Mouse (Mus musculus) erythroblast, embryonic 14.5 days (primary cell): ENCODE data around the gene Arl16. TPM values are rescaled to one million over a fixed set of nuclear protein-coding genes. Genes with fewer than 3 reads are reported as not detected.

ENCODE experiments used
- H3K27me3 ChIP-seq: 2 replicates; pipeline ENCODE4 v1.6.1; 2012; ENCODE audit warnings: inconsistent platforms; ENCODE audit not compliant: control insufficient read depth
- H3K36me3 ChIP-seq: 2 replicates; pipeline ENCODE4 v1.6.1; 2012; ENCODE audit warnings: mild to moderate bottlenecking, inconsistent platforms; ENCODE audit not compliant: control insufficient read depth
- H3K4me1 ChIP-seq: 2 replicates; pipeline ENCODE4 v1.6.1; 2012; ENCODE audit warnings: inconsistent platforms; ENCODE audit not compliant: control insufficient read depth
- H3K4me3 ChIP-seq: replicated peaks from 2 replicates; pipeline ENCODE3; 2012; ENCODE audit warnings: moderate library complexity, mild to moderate bottlenecking, inconsistent platforms
- H3K9me3 ChIP-seq: 2 replicates; pipeline ENCODE4 v1.6.1; 2012; ENCODE audit warnings: low read length, inconsistent platforms, mixed read lengths; ENCODE audit not compliant: control insufficient read depth
- GATA1 ChIP-seq: IDR thresholded peaks from 2 replicates; pipeline ENCODE4 v1.6.1; 2012; ENCODE audit warnings: low read length, inconsistent platforms, mixed read lengths
- TAL1 ChIP-seq: IDR thresholded peaks from 3 replicates; pipeline ENCODE4 v1.6.1; 2012; ENCODE audit warnings: low read length, inconsistent platforms, mixed read lengths
- polyA plus RNA-seq: library from polyadenylated mRNA; stranded (reverse); fragments of >175 nt; gene quantifications from 2 replicates; pipeline ENCODE4 v1.2.3, GENCODE M21; 2012

Gene Arl16
- polyA plus RNA-seq, 1 experiment = 4.9 TPM

DNA sequence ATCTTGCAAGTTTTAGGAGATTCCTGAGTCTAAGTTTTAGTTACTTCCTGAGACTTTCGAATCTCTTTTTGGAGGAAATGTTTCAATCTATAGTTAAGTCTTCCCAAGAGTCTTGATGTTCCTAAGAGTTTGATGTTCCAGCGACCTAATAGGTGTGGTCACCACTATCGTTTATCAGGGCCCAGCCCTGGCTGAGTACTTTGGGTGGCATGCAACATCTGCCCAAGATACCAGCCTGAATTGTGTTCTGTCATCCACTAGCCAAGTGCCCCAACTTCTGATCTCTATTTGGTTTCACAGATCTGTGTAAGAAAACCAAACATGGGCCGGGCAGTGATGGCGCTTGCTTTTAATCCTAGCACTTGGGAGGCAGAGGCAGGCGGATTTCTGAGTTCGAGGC lies 12.0 kb downstream of the Arl16 start:
- Histone ChIP-seq H3K36me3 (peaks cover 28% of the 10 kb centered on the region), H3K4me1 (peaks cover 64% of the 10 kb centered on the region), H3K4me3 (peak overlapping the region; percentile 17), H3K27me3 (no peaks in the 10 kb centered on the region), H3K9me3 (no peaks in the 10 kb centered on the region)
- TF ChIP-seq TAL1 (0 out of 3 replicates have a peak, but pooled peaks have one; percentile 12), GATA1 (0 out of 2 replicates have a peak, but pooled peaks have one; percentile 28)

DNA sequence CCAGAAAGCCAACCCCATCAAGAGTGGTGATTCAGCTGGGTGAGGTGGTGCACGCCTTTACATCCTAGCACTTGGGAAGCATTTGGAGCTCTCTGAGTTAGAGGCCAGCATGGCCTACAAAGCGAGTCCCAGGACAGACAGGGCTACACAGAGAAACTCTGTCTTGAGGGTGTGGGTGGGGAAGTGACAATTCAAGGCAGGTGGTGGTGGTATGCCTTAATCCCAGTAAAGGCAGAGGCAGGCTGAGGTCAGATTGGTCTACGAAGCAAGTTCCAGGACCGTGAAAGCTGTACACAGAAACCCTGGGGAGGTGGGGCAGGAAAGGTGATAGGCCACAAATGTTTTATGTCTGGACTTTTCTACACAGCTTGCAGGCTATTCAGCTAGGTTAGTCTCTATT lies 12.4 kb downstream of the Arl16 start:
- TF ChIP-seq GATA1 (no peak), TAL1 (no peak)
- peaks cover 62% of the 10 kb centered on the region for H3K4me1 ChIP-seq
- peaks cover 25% of the 10 kb centered on the region for H3K36me3 ChIP-seq

DNA sequence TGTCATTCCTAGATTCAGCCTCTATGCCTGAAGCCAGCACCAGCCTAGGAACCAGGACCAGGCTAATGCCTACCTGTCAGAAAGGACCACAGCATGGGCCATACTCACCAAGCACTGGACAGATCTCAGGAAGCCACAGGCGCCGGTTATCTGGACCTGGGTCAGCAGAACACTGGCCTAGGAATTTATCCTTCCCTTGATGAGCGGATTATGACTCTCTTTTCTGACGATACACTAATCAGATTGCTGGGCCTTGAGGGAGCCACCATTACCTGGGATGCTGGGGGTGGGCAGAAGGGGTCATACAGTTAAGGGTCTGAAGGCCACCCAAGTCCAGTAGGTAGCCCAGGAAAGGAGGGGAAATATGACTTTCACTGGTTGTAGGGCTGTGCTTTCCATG lies 14.1 kb downstream of the Arl16 start, which contains the start of gene Pde6g:
Gene Pde6g (minus strand): TSS at position 195 of the 400 bp plus-strand sequence.
- Histone ChIP-seq H3K4me1 (peaks cover 48% of the 10 kb centered on the region), H3K27me3 (no peaks in the 10 kb centered on the region), H3K36me3 (peaks cover 16% of the 10 kb centered on the region), H3K9me3 (no peaks in the 10 kb centered on the region), H3K4me3 (no peak within 1 kb of the TSS)
- no peak for TF ChIP-seq TAL1
- no peak for TF ChIP-seq GATA1

More for the DNA sequence above, 12.4 kb downstream of the Arl16 start:
- Histone ChIP-seq H3K9me3 (no peaks in the 10 kb centered on the region), H3K4me3 (no peak overlapping the region), H3K27me3 (no peaks in the 10 kb centered on the region)

DNA sequence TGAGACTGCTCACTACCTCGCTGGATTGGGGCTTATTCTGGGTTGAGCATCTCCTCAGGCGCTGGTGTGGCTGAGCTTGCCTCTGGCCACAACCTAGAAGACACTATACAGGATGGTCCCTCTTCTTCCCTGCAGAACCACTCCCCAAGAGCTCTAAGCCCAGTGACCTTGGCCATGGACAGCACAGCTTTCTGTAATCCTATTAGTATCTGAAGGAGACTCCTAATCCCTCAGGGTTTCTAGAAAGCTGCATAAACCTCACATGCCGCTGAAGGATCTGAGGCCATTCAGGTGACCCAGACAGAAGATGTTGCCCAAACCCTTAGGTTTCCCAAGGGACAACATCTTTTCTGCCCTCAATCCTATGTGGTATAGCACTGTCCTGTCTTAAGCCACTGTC lies 15.2 kb downstream of the Arl16 start:
- no peak for TF ChIP-seq TAL1
- TF ChIP-seq GATA1 = no peak

DNA sequence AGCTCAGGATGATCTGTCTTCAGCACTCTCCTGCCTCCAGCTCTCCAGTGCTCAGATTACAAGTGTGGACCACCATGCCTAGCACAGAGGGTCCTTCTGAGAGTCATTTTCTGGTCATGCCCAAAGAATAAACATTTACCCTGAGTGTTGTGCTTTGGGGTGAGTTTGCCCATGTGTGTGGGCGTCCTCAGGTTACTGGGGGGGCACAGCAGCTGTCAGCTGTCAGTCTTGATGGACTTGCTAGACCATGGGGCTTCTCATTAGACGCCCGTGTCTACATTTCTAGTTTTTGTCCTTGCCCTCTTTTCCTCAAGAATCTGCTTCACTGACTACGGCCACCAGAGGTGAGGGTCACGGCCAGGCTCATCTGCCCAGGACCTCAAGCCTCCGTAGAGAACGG lies 20.2 kb downstream of the Arl16 start:
- H3K4me3 ChIP-seq = no peak overlapping the region
- H3K27me3 ChIP-seq = no peaks in the 10 kb centered on the region; the same call in 1 of the 2 replicates
- peaks cover 9% of the 10 kb centered on the region for H3K4me1 ChIP-seq
- no peaks in the 10 kb centered on the region for H3K36me3 ChIP-seq
- H3K9me3 ChIP-seq = no peaks in the 10 kb centered on the region
- TF ChIP-seq GATA1 = no peak
- TF ChIP-seq TAL1 = no peak

More for the DNA sequence above, 15.2 kb downstream of the Arl16 start:
- Histone ChIP-seq H3K27me3 (no peaks in the 10 kb centered on the region), H3K9me3 (no peaks in the 10 kb centered on the region), H3K4me3 (no peak overlapping the region), H3K36me3 (peaks cover 16% of the 10 kb centered on the region), H3K4me1 (peaks cover 40% of the 10 kb centered on the region)

DNA sequence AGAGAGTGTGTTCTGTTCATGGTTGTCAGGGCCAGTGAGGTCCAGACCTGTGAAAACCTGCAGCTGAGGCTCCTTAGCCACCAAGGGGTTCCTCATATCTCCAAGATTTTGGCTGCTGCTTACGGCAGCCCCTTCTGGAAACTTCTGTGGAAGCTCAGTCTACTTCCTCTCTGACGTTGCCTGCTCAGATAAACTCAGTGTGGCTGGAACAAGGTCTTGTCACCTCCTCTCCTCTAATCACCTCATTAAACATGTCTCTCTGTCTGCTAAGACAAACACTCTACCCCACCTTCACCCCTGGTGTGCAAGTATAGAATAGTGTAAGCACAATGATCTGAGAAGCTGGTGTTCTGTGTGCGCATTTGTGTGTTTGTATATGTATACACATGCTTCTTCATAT lies 21.9 kb downstream of the Arl16 start:
- Histone ChIP-seq H3K4me1 (peaks cover 6% of the 10 kb centered on the region; the same call in 1 of the 2 replicates), H3K9me3 (no peaks in the 10 kb centered on the region)
- TF ChIP-seq GATA1 (no peak), TAL1 (no peak)

DNA sequence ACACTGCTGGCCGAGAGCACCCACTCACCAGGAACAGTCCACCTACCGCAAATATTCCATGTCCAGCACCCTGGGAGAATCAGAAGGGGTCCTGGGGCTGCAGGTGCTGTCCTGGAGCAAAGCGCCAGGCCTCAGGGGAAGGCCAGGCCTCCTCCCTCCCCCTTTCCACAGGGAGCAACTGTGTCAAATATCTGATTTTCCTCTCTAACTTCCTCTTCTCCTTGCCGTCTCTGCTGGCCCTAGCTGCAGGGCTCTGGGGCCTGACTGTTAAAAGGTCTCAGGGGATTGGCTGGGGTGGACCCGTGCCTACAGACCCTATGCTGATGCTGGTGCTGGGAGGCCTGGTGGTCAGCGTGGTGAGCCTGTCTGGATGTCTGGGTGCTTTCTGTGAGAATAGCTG lies 23.3 kb downstream of the Arl16 start:
- H3K27me3 ChIP-seq = no peaks in the 10 kb centered on the region; the same call in 1 of the 2 replicates
- TF ChIP-seq TAL1 (no peak), GATA1 (no peak)
- no peak overlapping the region for H3K4me3 ChIP-seq
- peaks cover 6% of the 10 kb centered on the region; the same call in 1 of the 2 replicates for H3K4me1 ChIP-seq
- no peaks in the 10 kb centered on the region for H3K9me3 ChIP-seq
- no peaks in the 10 kb centered on the region for H3K36me3 ChIP-seq

More for the DNA sequence above, 21.9 kb downstream of the Arl16 start:
- no peaks in the 10 kb centered on the region for H3K36me3 ChIP-seq
- H3K27me3 ChIP-seq = no peaks in the 10 kb centered on the region; the same call in 1 of the 2 replicates
- no peak overlapping the region for H3K4me3 ChIP-seq

DNA sequence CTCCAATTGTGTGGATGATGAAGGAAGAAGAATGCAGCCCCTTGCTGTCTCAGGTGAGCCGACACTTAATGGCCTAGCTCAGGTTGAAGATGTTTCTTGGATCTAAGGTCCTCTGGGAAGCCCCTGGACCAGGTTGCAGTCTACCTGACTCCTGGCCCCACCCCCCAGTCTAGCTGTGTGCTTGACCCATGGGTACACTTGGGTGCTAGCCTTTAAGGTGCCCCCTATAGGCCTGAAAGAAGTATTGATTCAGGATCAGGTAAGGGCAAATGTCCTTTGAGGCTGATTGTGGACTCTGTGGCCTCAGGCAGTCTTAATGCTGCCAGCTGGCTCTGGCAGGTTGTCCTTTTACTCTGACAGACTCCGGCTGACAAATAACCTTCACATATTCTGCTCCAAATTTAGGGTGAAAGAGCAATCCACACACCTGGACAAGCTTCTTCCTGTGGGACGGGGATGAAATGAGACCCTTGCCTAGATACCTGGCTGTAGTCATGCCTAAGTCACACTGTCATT lies 24.6 kb downstream of the Arl16 start:
- TF ChIP-seq TAL1 (no peak), GATA1 (no peak)

DNA sequence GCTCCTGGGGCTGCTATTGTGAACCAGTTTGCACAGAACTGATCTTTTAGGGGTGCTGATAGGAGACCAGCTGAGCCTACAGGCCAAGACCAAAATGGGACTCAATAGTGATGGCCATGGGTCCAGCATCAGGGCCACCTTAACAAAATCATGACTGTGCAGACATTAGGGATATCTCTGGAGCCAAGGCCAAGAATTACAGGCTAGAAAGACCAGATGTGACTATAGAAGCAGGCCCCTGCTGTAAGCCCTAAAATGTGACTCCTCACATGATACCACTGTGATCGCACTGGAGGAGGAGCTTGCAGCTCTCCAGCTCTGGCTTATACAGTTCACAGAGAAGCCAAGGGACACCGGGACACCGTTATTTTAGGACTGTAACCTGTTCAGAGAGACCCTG lies 25.1 kb downstream of the Arl16 start, which contains the start of gene Tspan10:
Gene Tspan10 (plus strand): TSS at position 301 of the 400 bp plus-strand sequence.
- Histone ChIP-seq H3K27me3 (no peaks in the 10 kb centered on the region; the same call in 1 of the 2 replicates), H3K4me3 (no peak within 1 kb of the TSS), H3K4me1 (peaks cover 3% of the 10 kb centered on the region; the same call in 1 of the 2 replicates), H3K36me3 (no peaks in the 10 kb centered on the region), H3K9me3 (no peaks in the 10 kb centered on the region)
- TF ChIP-seq GATA1 (no peak), TAL1 (no peak)

More for the DNA sequence above, 24.6 kb downstream of the Arl16 start:
- H3K27me3 ChIP-seq = no peaks in the 10 kb centered on the region; the same call in 1 of the 2 replicates
- no peak overlapping the region for H3K4me3 ChIP-seq
- H3K36me3 ChIP-seq = no peaks in the 10 kb centered on the region
- peaks cover 3% of the 10 kb centered on the region; the same call in 1 of the 2 replicates for H3K4me1 ChIP-seq
- H3K9me3 ChIP-seq = no peaks in the 10 kb centered on the region
